12 mouse cellular contexts compared by ENCODE assay signal in genomic region chr5:114785196-114785595, GRCm38 (mm10). TPM values are rescaled to one million over a fixed set of nuclear protein-coding genes. Genes with fewer than 3 reads are reported as not detected.
DNase-seq lines count a peak whose midpoint lies in the region; ATAC-seq and TF ChIP-seq lines count a peak whose summit lies in the region.
"Had no signal": no experiment of that assay in that cellular context is flagged by ENCODE, and none has a peak within 500 bp of the region (broad histone marks: within the 10 kb centered on the region; RNA-seq: fewer than 3 reads in every experiment).

No protein-coding gene starts in this region.

- no peak for ATAC-seq in embryonic facial prominence, embryonic 12.5 days (ENCODE audit: insufficient number of reproducible peaks, insufficient read depth, low FRiP score, low TSS enrichment)

- DNase-seq in heart, embryonic 10.5 days (ENCODE audit: low spot score), result no peak
- DNase-seq in heart, postnatal 14 days, result no peak
- DNase-seq in liver, adult 2 months (ENCODE audit: extremely low read depth, low read depth, low spot score), result no peak
- DNase-seq in liver, result no peak
- DNase-seq in MEL (ENCODE audit: low read depth, low spot score), result no peak
- no peak for DNase-seq in spleen, postnatal 14 days (ENCODE audit: low spot score in 2 of 2)
- no peak for DNase-seq in cerebellum, postnatal 25 days
- DNase-seq: cerebellum, adult 18-20 months; layer of hippocampus, postnatal 36 days; thymus, adult 2 months had no signal

- 62% methylated on average over 5 of the region's 5 CpGs for WGBS in heart, embryonic 10.5 days
- 83% methylated on average over 5 of the region's 5 CpGs for WGBS in liver, adult 2 months
- 78% methylated on average over 4 of the region's 5 CpGs for WGBS in embryonic facial prominence, embryonic 12.5 days

- peaks cover 24% of the 10 kb centered on the region for H3K79me2 ChIP-seq in liver, adult 2 months (ENCODE audit: control insufficient read depth, insufficient read depth, low read length)
- peaks cover 41% of the 10 kb centered on the region for H3K79me2 ChIP-seq in MEL (ENCODE audit: control insufficient read depth, insufficient read depth, low read length, poor library complexity)

- peak overlapping the region; percentile 68; the same call in 1 of the 2 replicates for H3K27ac ChIP-seq in heart, embryonic 10.5 days
- peak overlapping the region; percentile 29 for H3K27ac ChIP-seq in liver, adult 2 months (replicated peaks; ENCODE audit: insufficient read depth, low read depth, low read length)
- peak overlapping the region; percentile 99 for H3K27ac ChIP-seq in MEL (ENCODE audit: control insufficient read depth, low read depth, low read length)
- 0 out of 2 replicates have a peak overlapping the region, but pooled peaks have one; percentile 50 for H3K27ac ChIP-seq in embryonic facial prominence, embryonic 12.5 days
- H3K27ac ChIP-seq: embryonic facial prominence, embryonic 15.5 days had no signal

- no peaks in the 10 kb centered on the region for H3K9me3 ChIP-seq in heart, embryonic 10.5 days
- H3K9me3 ChIP-seq in MEL (replicated peaks; ENCODE audit: insufficient read depth, low read length), result no peaks in the 10 kb centered on the region
- no peaks in the 10 kb centered on the region for H3K9me3 ChIP-seq in embryonic facial prominence, embryonic 12.5 days
- H3K9me3 ChIP-seq: embryonic facial prominence, embryonic 15.5 days had no signal

- H3K27me3 ChIP-seq in heart, embryonic 10.5 days (ENCODE audit: insufficient read depth, poor library complexity, severe bottlenecking), result no peaks in the 10 kb centered on the region
- no peaks in the 10 kb centered on the region for H3K27me3 ChIP-seq in liver, adult 2 months (ENCODE audit: control insufficient read depth, insufficient read depth, low read length)
- H3K27me3 ChIP-seq in MEL (ENCODE audit: control insufficient read depth in 1 of 2, insufficient read depth in 2 of 2, low read length in 2 of 2), result no peaks in the 10 kb centered on the region
- no peaks in the 10 kb centered on the region for H3K27me3 ChIP-seq in embryonic facial prominence, embryonic 12.5 days
- H3K27me3 ChIP-seq: embryonic facial prominence, embryonic 15.5 days had no signal

- intact Hi-C loops in heart, postnatal 14 days (cut with DNase I), result no loop called here

- no peak overlapping the region for H3K4me2 ChIP-seq in embryonic facial prominence, embryonic 12.5 days (replicated peaks)
- H3K4me2 ChIP-seq: embryonic facial prominence, embryonic 15.5 days had no signal

- no peak overlapping the region for H3K4me3 ChIP-seq in heart, embryonic 10.5 days
- no peak overlapping the region for H3K4me3 ChIP-seq in liver, adult 2 months (ENCODE audit: insufficient read depth, low read depth, low read length)
- peak overlapping the region; percentile 33 to 37; a peak in 2 of 4 replicates for H3K4me3 ChIP-seq in MEL (ENCODE audit: control insufficient read depth in 1 of 2, insufficient read depth in 1 of 2, low read depth in 2 of 2, low read length in 2 of 2)
- H3K4me3 ChIP-seq in embryonic facial prominence, embryonic 12.5 days, result no peak overlapping the region
- H3K4me3 ChIP-seq: embryonic facial prominence, embryonic 15.5 days had no signal

- no peak for TF ChIP-seq POLR2A in liver, adult 2 months (IDR thresholded peaks at IDR 0.05; ENCODE audit: extremely low read depth, insufficient read depth, low read length)
- no peak for TF ChIP-seq POLR2A in MEL (IDR thresholded peaks at IDR 0.05; ENCODE audit: control insufficient read depth in 1 of 2, insufficient read depth in 1 of 2, low read depth in 1 of 2, low read length in 2 of 2, poor library complexity in 1 of 2)

- no peak overlapping the region for H3K9ac ChIP-seq in liver, adult 2 months (ENCODE audit: low read depth, low read length)
- peak overlapping the region; percentile 78 for H3K9ac ChIP-seq in MEL (ENCODE audit: control insufficient read depth, low read depth, low read length, poor library complexity, severe bottlenecking)
- no peak overlapping the region for H3K9ac ChIP-seq in embryonic facial prominence, embryonic 12.5 days
- H3K9ac ChIP-seq: embryonic facial prominence, embryonic 15.5 days had no signal

- H3K36me3 ChIP-seq in heart, embryonic 10.5 days, result peaks cover 40% of the 10 kb centered on the region
- no peaks in the 10 kb centered on the region for H3K36me3 ChIP-seq in liver, adult 2 months (ENCODE audit: control insufficient read depth, insufficient read depth, low read length)
- peaks cover 4 to 43% of the 10 kb centered on the region in 2 experiments for H3K36me3 ChIP-seq in MEL (ENCODE audit: control insufficient read depth in 1 of 2, insufficient read depth in 2 of 2, low read length in 2 of 2)
- peaks cover 30% of the 10 kb centered on the region for H3K36me3 ChIP-seq in embryonic facial prominence, embryonic 12.5 days

- no peak for TF ChIP-seq RAD21 in MEL (IDR thresholded peaks at IDR 0.05; ENCODE audit: low read depth, low read length)

- H3K4me1 ChIP-seq in heart, embryonic 10.5 days, result peaks cover 51% of the 10 kb centered on the region
- H3K4me1 ChIP-seq in liver, adult 2 months (ENCODE audit: control insufficient read depth, insufficient read depth, low read length), result peaks cover 3% of the 10 kb centered on the region; the same call in 1 of the 2 replicates
- H3K4me1 ChIP-seq in MEL (ENCODE audit: control insufficient read depth in 1 of 2, insufficient read depth in 2 of 2, low read length in 2 of 2), result peaks cover 36 to 45% of the 10 kb centered on the region in 2 experiments
- H3K4me1 ChIP-seq in embryonic facial prominence, embryonic 12.5 days, result no peaks in the 10 kb centered on the region
- H3K4me1 ChIP-seq: embryonic facial prominence, embryonic 15.5 days had no signal

- no peak for TF ChIP-seq CTCF in liver, adult 2 months (IDR thresholded peaks at IDR 0.05; ENCODE audit: low read depth, low read length)
- TF ChIP-seq CTCF in MEL (IDR thresholded peaks at IDR 0.05 in 2 of 3, conservative IDR thresholded peaks at IDR 0.05 in 1 of 3; ENCODE audit: control insufficient read depth in 1 of 3, insufficient read depth in 1 of 3, low read depth in 2 of 3, low read length in 3 of 3, poor library complexity in 1 of 3, severe bottlenecking in 1 of 3), result no peak

- no peak for TF ChIP-seq EP300 in MEL (IDR thresholded peaks at IDR 0.05; ENCODE audit: low read depth in 1 of 2, low read length in 2 of 2)

TF ChIP-seq in MEL, 35 proteins besides CTCF, POLR2A, EP300 and RAD21:
- no peak for TF ChIP-seq CHD1 (IDR thresholded peaks at IDR 0.05; ENCODE audit: low read depth, low read length)

RNA-seq across cellular contexts. Expression of gene Git2, which starts 9.9 kb away (rescaled TPM):
- 31.6 and 33.0 TPM in 2 replicates for polyA plus RNA-seq in heart, embryonic 10.5 days (2016; fragmentation: Nextera tagmentation; extraction: Ambion mirVana)
- total RNA-seq in heart, postnatal 14 days (2021), result 10 to 100 TPM; 42.4 to 44.8 TPM
- 11.0 and 13.2 TPM in 2 replicates for total RNA-seq in liver, adult 2 months (2014; rRNA removed)
- polyA plus RNA-seq in liver, adult 2 months (2012; rRNA removed), result 11.1 and 11.8 TPM in 2 replicates
- total RNA-seq in MEL (2012; rRNA removed), result 24.0 and 29.1 TPM in 2 replicates
- 10 to 100 TPM; 64.9 to 71.7 TPM for polyA plus RNA-seq in MEL (2012; ENCODE audit: insufficient read depth in 1 of 2, insufficient read length in 2 of 2, low read depth in 1 of 2, low replicate concordance in 2 of 2, missing spikeins in 1 of 2)
- polyA plus RNA-seq in embryonic facial prominence, embryonic 12.5 days (2016; fragmentation: Nextera tagmentation; extraction: Ambion mirVana), result 48.2 and 52.6 TPM in 2 replicates

RNA-seq across cellular contexts. Expression of gene Ankrd13a, which starts 10.7 kb away (rescaled TPM):
- 37.5 and 41.2 TPM in 2 replicates for polyA plus RNA-seq in heart, embryonic 10.5 days (2016; fragmentation: Nextera tagmentation; extraction: Ambion mirVana)
- 10 to 100 TPM; 45.7 to 46.5 TPM for total RNA-seq in heart, postnatal 14 days (2021)
- 11.4 and 14.7 TPM in 2 replicates for total RNA-seq in liver, adult 2 months (2014; rRNA removed)
- polyA plus RNA-seq in liver, adult 2 months (2012; rRNA removed), result 15.9 and 19.1 TPM in 2 replicates
- total RNA-seq in MEL (2012; rRNA removed), result 140 and 180 TPM in 2 replicates
- polyA plus RNA-seq in MEL (2012; ENCODE audit: insufficient read depth in 1 of 2, insufficient read length in 2 of 2, low read depth in 1 of 2, low replicate concordance in 2 of 2, missing spikeins in 1 of 2), result 100 to 1,000 TPM; 110 to 184 TPM
- 60.5 and 63.9 TPM in 2 replicates for polyA plus RNA-seq in embryonic facial prominence, embryonic 12.5 days (2016; fragmentation: Nextera tagmentation; extraction: Ambion mirVana)

RNA-seq across cellular contexts. Expression of gene 1500011B03Rik, which starts 38.1 kb away (rescaled TPM):
- polyA plus RNA-seq in heart, embryonic 10.5 days (2016; fragmentation: Nextera tagmentation; extraction: Ambion mirVana), result 58.7 and 77.1 TPM in 2 replicates
- 10 to 100 TPM in 1 of 2 experiments, 1 to 10 TPM in 1; 8.6 to 12.3 TPM for total RNA-seq in heart, postnatal 14 days (2021)
- total RNA-seq in liver, adult 2 months (2014; rRNA removed), result 2.0 and 2.1 TPM in 2 replicates
- polyA plus RNA-seq in liver, adult 2 months (2012; rRNA removed), result 4.2 and 7.2 TPM in 2 replicates
- total RNA-seq in MEL (2012; rRNA removed), result 47.7 and 56.0 TPM in 2 replicates
- polyA plus RNA-seq in MEL (2012; ENCODE audit: insufficient read depth in 1 of 2, insufficient read length in 2 of 2, low read depth in 1 of 2, low replicate concordance in 2 of 2, missing spikeins in 1 of 2), result 10 to 100 TPM in 1 of 2 experiments, not detected in 1; 75.2 TPM
- 109 and 113 TPM in 2 replicates for polyA plus RNA-seq in embryonic facial prominence, embryonic 12.5 days (2016; fragmentation: Nextera tagmentation; extraction: Ambion mirVana)

Comparison
In these comparisons a context has a peak if more than half of its experiments do, and no peak if none do; other contexts are left out.
1. H3K27ac ChIP-seq: peak in every context shown above with its lines; median percentile 99 in MEL; 68 in heart, embryonic 10.5 days; 50 in embryonic facial prominence, embryonic 12.5 days; 29 in liver, adult 2 months.
2. H3K4me3 ChIP-seq: peak in MEL (2 of 2); none in heart, embryonic 10.5 days (single experiment), liver, adult 2 months (single experiment) and embryonic facial prominence, embryonic 12.5 days (single experiment).